Mouse (Mus musculus): Measurements from ENCODE around the gene Kcng4.

Gene Kcng4

GRCm38 (mm10) chr8:119635378-119635777 lies at the start of gene Kcng4:
Kcng4 (minus strand) TSS chr8:119635680.
- DNase-seq (ENCODE audit: low spot score in 2 of 2), result no peak

GRCm38 (mm10) chr8:119679184-119679583 lies 43.7 kb upstream of the Kcng4 start:
- DNase-seq (ENCODE audit: low spot score in 2 of 2), result no peak

- DNase-seq (ENCODE audit: low spot score in 2 of 2), result no peak
These were observed 42.8 kb upstream of the Kcng4 start for GRCm38 (mm10) chr8:119678138-119678843.

- DNase-seq (ENCODE audit: low spot score in 2 of 2), result peak; percentile 69 to 86
These were observed 40.9 kb upstream of the Kcng4 start for GRCm38 (mm10) chr8:119676389-119676788.

GRCm38 (mm10) chr8:119675457-119675856 lies 40.0 kb upstream of the Kcng4 start:
- no peak for DNase-seq (ENCODE audit: low spot score in 2 of 2)

- no peak for DNase-seq (ENCODE audit: low spot score in 2 of 2)
These were observed 38.6 kb upstream of the Kcng4 start for GRCm38 (mm10) chr8:119673976-119674555.

GRCm38 (mm10) chr8:119670419-119671091 lies 35.1 kb upstream of the Kcng4 start:
- DNase-seq (ENCODE audit: low spot score in 2 of 2), result no peak

- no peak for DNase-seq (ENCODE audit: low spot score in 2 of 2)
These were observed 33.8 kb upstream of the Kcng4 start for GRCm38 (mm10) chr8:119669284-119669683.

GRCm38 (mm10) chr8:119668447-119668846 lies 33.0 kb upstream of the Kcng4 start:
- DNase-seq (ENCODE audit: low spot score in 2 of 2), result no peak

GRCm38 (mm10) chr8:119666219-119666951 lies 30.9 kb upstream of the Kcng4 start, which contains the start of gene Wfdc1:
Wfdc1 (plus strand) TSS chr8:119666365.
- no peak for DNase-seq (ENCODE audit: low spot score in 2 of 2)

- no peak for DNase-seq (ENCODE audit: low spot score in 2 of 2)
These were observed 29.8 kb upstream of the Kcng4 start for GRCm38 (mm10) chr8:119665270-119665669.

- no peak for DNase-seq (ENCODE audit: low spot score in 2 of 2)
These were observed 28.0 kb upstream of the Kcng4 start for GRCm38 (mm10) chr8:119663440-119663839.

- DNase-seq (ENCODE audit: low spot score in 2 of 2), result no peak
These were observed 26.4 kb upstream of the Kcng4 start for GRCm38 (mm10) chr8:119661892-119662291.

- DNase-seq (ENCODE audit: low spot score in 2 of 2), result peak in 1 of 2 experiments; percentile 43
These were observed 25.6 kb upstream of the Kcng4 start for GRCm38 (mm10) chr8:119661081-119661480.

GRCm38 (mm10) chr8:119656709-119657464 lies 21.4 kb upstream of the Kcng4 start:
- no peak for DNase-seq (ENCODE audit: low spot score in 2 of 2)

- no peak for DNase-seq (ENCODE audit: low spot score in 2 of 2)
These were observed 15.8 kb upstream of the Kcng4 start for GRCm38 (mm10) chr8:119651324-119651723.

GRCm38 (mm10) chr8:119646846-119647245 lies 11.4 kb upstream of the Kcng4 start:
- no peak for DNase-seq (ENCODE audit: low spot score in 2 of 2)

GRCm38 (mm10) chr8:119646197-119646596 lies 10.7 kb upstream of the Kcng4 start:
- DNase-seq (ENCODE audit: low spot score in 2 of 2), result no peak

GRCm38 (mm10) chr8:119644981-119645597 lies 9.6 kb upstream of the Kcng4 start:
- no peak for DNase-seq (ENCODE audit: low spot score in 2 of 2)

GRCm38 (mm10) chr8:119644429-119644960 lies 9.0 kb upstream of the Kcng4 start:
- no peak for DNase-seq (ENCODE audit: low spot score in 2 of 2)

- no peak for DNase-seq (ENCODE audit: low spot score in 2 of 2)
These were observed 7.5 kb upstream of the Kcng4 start for GRCm38 (mm10) chr8:119642960-119643359.

Data from frontal cortex, postnatal 10 days (tissue).